Mouse (Mus musculus): ENCODE measurements at regions not wholly inside any gene's neighbourhood (a gene's known extent, or its start where the extent isn't known, plus 50 kb on each side); places are given as distances from the start of the nearest gene placed in this dataset.

DNA sequence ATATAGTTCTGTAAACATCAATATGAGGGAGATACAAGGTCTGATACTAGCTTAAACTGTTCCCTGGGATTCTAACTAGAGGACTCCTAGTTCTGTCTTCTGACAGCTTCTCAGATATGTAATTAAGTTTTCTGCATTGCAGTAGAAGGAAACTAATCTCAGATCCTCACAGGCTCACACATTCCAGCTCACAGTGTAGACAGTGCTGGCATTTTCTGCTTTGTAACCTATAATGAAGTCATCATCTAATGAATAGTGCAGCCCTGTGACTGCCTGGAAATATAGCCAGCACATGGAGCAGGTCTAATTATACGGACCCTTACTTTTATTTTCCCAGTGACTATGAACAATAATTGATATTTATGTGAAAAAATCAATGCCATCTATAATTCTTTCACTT, 331.2 kb upstream of the Celf2 start:
- Histone ChIP-seq H3K4me3 (no peak overlapping the region), H3K9ac (no peak overlapping the region), H3K27me3 (no peaks in the 10 kb centered on the region), H3K36me3 (no peaks in the 10 kb centered on the region), H3K4me2 (no peak overlapping the region), H3K4me1 (replicated peaks) (no peaks in the 10 kb centered on the region), H3K9me3 (no peaks in the 10 kb centered on the region), H3K27ac (replicated peaks) (no peak overlapping the region)
- 61% methylated on average over 1 of the region's 1 CpGs for WGBS
- no peak for ATAC-seq (ENCODE audit: low FRiP score, low read depth)

GRCm38 (mm10) chr2:7837877-7838276, 328.5 kb upstream of the Celf2 start:
- ATAC-seq (ENCODE audit: low FRiP score, low read depth), result no peak

GRCm38 (mm10) chr2:7831239-7831638, 321.9 kb upstream of the Celf2 start:
- 78% methylated on average over 4 of the region's 4 CpGs for WGBS

More at GRCm38 (mm10) chr2:7837877-7838276, 328.5 kb upstream of the Celf2 start:
- Histone ChIP-seq H3K4me3 (no peak overlapping the region), H3K4me2 (no peak overlapping the region), H3K27me3 (no peaks in the 10 kb centered on the region), H3K27ac (replicated peaks) (no peak overlapping the region), H3K9me3 (no peaks in the 10 kb centered on the region), H3K4me1 (replicated peaks) (no peaks in the 10 kb centered on the region), H3K9ac (no peak overlapping the region), H3K36me3 (no peaks in the 10 kb centered on the region)
- WGBS, result 43% methylated on average over 3 of the region's 3 CpGs

DNA sequence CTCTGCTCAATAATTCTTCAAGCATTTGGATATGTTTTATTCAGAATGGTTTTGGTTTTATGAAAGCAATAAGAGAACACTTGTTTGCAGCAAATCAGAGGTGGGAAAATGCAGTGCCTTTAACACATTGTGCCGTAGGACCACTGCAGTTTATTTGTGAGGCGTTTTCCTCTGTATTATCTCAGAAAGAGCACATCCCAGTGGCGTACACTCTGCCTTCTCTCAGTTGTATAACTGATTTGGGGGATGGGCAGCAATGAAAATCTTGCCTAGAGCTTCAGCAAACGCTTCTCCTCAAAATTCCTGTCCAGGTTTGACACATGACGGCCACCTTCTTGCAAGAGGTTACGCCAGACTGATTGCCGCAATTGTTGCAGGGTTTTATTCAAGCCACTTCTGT, 316.9 kb upstream of the Celf2 start:
- no peak for ATAC-seq (ENCODE audit: low FRiP score, low read depth)
- Histone ChIP-seq H3K4me1 (replicated peaks) (no peaks in the 10 kb centered on the region), H3K36me3 (no peaks in the 10 kb centered on the region), H3K27ac (replicated peaks) (no peak overlapping the region), H3K9me3 (no peaks in the 10 kb centered on the region), H3K9ac (no peak overlapping the region), H3K4me2 (no peak overlapping the region), H3K4me3 (no peak overlapping the region), H3K27me3 (no peaks in the 10 kb centered on the region)
- 58% methylated on average over 7 of the region's 7 CpGs for WGBS

More at GRCm38 (mm10) chr2:7831239-7831638, 321.9 kb upstream of the Celf2 start:
- H3K27ac ChIP-seq (replicated peaks), result no peak overlapping the region
- no peaks in the 10 kb centered on the region for H3K36me3 ChIP-seq
- H3K4me2 ChIP-seq, result no peak overlapping the region
- no peaks in the 10 kb centered on the region for H3K27me3 ChIP-seq
- H3K9me3 ChIP-seq, result no peaks in the 10 kb centered on the region
- H3K4me1 ChIP-seq (replicated peaks), result no peaks in the 10 kb centered on the region
- H3K9ac ChIP-seq, result no peak overlapping the region
- ATAC-seq (ENCODE audit: low FRiP score, low read depth), result no peak
- H3K4me3 ChIP-seq, result no peak overlapping the region

DNA sequence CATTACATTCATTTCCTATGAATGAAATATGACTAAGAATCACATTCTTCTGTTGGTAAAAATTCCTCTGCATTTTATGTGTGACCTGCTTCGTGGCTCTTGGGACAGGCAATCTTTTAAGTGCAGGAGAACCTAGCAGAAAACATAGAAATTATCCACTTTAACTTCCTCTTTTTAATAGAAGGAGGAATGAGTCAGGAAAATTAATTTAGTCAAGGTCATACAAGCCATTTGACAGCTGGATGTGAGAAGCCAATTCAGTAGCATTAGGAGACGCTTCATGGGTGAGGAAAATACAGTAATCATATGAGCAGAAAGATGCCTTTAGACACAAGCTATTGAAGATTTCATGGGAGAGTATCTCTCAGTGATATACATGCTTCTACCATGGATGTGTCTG, 287.1 kb upstream of the Celf2 start:
- Histone ChIP-seq H3K4me1 (replicated peaks) (no peaks in the 10 kb centered on the region), H3K4me3 (no peak overlapping the region), H3K9ac (no peak overlapping the region), H3K36me3 (no peaks in the 10 kb centered on the region), H3K27ac (replicated peaks) (no peak overlapping the region), H3K27me3 (no peaks in the 10 kb centered on the region), H3K9me3 (no peaks in the 10 kb centered on the region), H3K4me2 (no peak overlapping the region)
- no peak for ATAC-seq (ENCODE audit: low FRiP score, low read depth)
- WGBS, result 78% methylated on average over 2 of the region's 2 CpGs

- Histone ChIP-seq H3K27me3 (no peaks in the 10 kb centered on the region), H3K9ac (no peak overlapping the region), H3K9me3 (no peaks in the 10 kb centered on the region), H3K36me3 (no peaks in the 10 kb centered on the region), H3K27ac (replicated peaks) (no peak overlapping the region), H3K4me1 (replicated peaks) (no peaks in the 10 kb centered on the region), H3K4me2 (no peak overlapping the region), H3K4me3 (no peak overlapping the region)
- ATAC-seq (ENCODE audit: low FRiP score, low read depth), result no peak
- 82% methylated on average over 2 of the region's 2 CpGs for WGBS
These were observed 283.2 kb upstream of the Celf2 start for GRCm38 (mm10) chr2:7792456-7793145.

- no peak for ATAC-seq (ENCODE audit: low FRiP score, low read depth)
- 49% methylated on average over 2 of the region's 2 CpGs for WGBS
These were observed 269.2 kb upstream of the Celf2 start for GRCm38 (mm10) chr2:7778610-7779009.

DNA sequence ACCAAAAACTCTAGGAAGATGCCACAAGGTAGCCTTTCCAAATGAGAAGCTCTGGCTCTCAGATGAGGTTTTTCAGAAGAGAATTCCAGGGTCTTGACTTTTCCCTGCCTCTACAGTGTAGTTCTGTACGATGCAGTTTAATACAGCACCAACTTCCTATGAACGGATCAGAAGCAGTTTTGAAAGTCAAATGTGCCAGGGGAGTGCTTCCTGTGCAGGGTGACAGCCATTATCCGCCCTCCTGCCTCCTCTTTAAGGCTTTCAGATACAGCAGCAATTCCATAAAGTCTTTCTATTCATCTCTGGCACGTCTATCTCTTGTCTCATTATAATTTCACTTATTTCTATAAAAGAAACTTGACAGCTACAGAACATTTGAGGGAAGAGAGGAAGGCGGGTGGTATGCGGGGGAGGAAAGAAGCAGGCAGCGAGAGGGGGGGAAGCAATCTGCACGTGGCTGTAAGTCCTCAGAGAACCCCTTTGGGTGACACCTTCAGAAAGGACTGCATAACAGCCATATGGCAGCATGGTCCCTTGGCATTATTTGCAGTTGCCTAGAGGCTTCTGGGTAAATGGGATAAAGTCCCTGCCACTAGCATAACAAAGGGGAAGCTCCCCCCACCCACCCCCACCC, 224.9 kb upstream of the Celf2 start:
- ATAC-seq (ENCODE audit: low FRiP score, low read depth), result 0 out of 2 replicates have a peak, but pooled peaks have one; percentile 38
- WGBS, result 33% methylated on average over 8 of the region's 8 CpGs
- no peaks in the 10 kb centered on the region; the same call in 1 of the 2 replicates for H3K4me1 ChIP-seq (replicated peaks)

More at GRCm38 (mm10) chr2:7778610-7779009, 269.2 kb upstream of the Celf2 start:
- Histone ChIP-seq H3K36me3 (no peaks in the 10 kb centered on the region), H3K27me3 (no peaks in the 10 kb centered on the region), H3K4me2 (no peak overlapping the region), H3K27ac (replicated peaks) (no peak overlapping the region), H3K9ac (no peak overlapping the region), H3K9me3 (no peaks in the 10 kb centered on the region), H3K4me3 (no peak overlapping the region), H3K4me1 (replicated peaks) (no peaks in the 10 kb centered on the region)

DNA sequence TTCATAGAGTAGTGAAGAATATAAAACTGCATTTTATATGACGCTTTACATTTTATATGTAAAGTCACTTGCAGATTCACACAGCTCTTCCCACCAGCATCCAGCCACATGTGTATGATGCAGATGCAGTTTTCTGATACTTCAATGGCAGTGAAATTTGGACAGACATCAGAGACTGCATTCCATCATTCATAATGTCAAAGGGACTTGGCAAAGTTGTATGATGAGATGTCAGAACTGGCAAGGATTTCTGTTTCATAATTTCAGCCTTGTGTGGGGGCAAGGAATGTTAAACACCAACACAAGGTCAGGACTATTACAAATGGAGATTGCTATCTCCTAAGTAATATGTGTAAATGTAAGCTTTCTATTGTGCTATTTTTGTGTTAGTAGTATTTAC, 221.6 kb upstream of the Celf2 start:
- Histone ChIP-seq H3K4me3 (no peak overlapping the region), H3K4me2 (no peak overlapping the region), H3K9me3 (no peaks in the 10 kb centered on the region), H3K27me3 (no peaks in the 10 kb centered on the region), H3K27ac (replicated peaks) (no peak overlapping the region), H3K4me1 (replicated peaks) (no peaks in the 10 kb centered on the region; the same call in 1 of the 2 replicates), H3K36me3 (no peaks in the 10 kb centered on the region), H3K9ac (no peak overlapping the region)
- WGBS, result 92% methylated on average over 1 of the region's 1 CpGs
- ATAC-seq (ENCODE audit: low FRiP score, low read depth), result no peak

More for the DNA sequence above, 224.9 kb upstream of the Celf2 start:
- H3K36me3 ChIP-seq, result no peaks in the 10 kb centered on the region
- no peak overlapping the region for H3K27ac ChIP-seq (replicated peaks)
- no peaks in the 10 kb centered on the region for H3K27me3 ChIP-seq
- H3K9ac ChIP-seq, result no peak overlapping the region
- no peak overlapping the region for H3K4me3 ChIP-seq
- H3K4me2 ChIP-seq, result no peak overlapping the region
- no peaks in the 10 kb centered on the region for H3K9me3 ChIP-seq

- Histone ChIP-seq H3K4me1 (replicated peaks) (no peaks in the 10 kb centered on the region), H3K9me3 (no peaks in the 10 kb centered on the region), H3K27me3 (no peaks in the 10 kb centered on the region), H3K36me3 (no peaks in the 10 kb centered on the region), H3K4me3 (no peak overlapping the region), H3K9ac (no peak overlapping the region), H3K4me2 (no peak overlapping the region), H3K27ac (replicated peaks) (no peak overlapping the region)
- ATAC-seq (ENCODE audit: low FRiP score, low read depth), result no peak
- 92% methylated on average over 10 of the region's 10 CpGs for WGBS
These were observed 213.0 kb upstream of the Celf2 start for GRCm38 (mm10) chr2:7722283-7722935.

- WGBS, result 83% methylated on average over 1 of the region's 1 CpGs
- H3K4me3 ChIP-seq, result no peak overlapping the region
- H3K27me3 ChIP-seq, result no peaks in the 10 kb centered on the region
- no peaks in the 10 kb centered on the region for H3K9me3 ChIP-seq
- H3K9ac ChIP-seq, result no peak overlapping the region
- no peak overlapping the region for H3K4me2 ChIP-seq
- no peak for ATAC-seq (ENCODE audit: low FRiP score, low read depth)
- H3K4me1 ChIP-seq (replicated peaks), result no peaks in the 10 kb centered on the region
- no peaks in the 10 kb centered on the region for H3K36me3 ChIP-seq
- no peak overlapping the region for H3K27ac ChIP-seq (replicated peaks)
These were observed 201.7 kb upstream of the Celf2 start for GRCm38 (mm10) chr2:7711046-7711445.

DNA sequence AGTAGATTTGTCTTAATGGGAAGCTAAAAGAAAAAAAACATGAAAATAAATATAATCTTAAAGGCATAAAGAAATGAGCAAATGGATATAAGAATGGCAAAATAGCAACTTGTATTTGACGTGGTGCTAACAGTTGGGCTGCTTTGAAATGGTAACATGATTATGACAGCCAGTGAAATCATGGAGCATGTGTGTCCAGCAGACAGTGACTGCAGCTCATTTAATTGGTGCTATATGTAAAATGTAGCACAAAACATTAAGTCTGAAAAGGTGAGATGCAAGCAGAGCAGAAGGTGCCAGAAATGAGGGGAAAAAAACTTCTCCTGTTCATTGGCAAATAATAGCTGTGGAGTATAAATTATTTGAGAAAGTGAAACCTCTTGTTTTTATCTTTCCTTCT, 201.1 kb upstream of the Celf2 start:
- WGBS, result 70% methylated on average over 1 of the region's 1 CpGs

More for the DNA sequence above, 201.1 kb upstream of the Celf2 start:
- no peak for ATAC-seq (ENCODE audit: low FRiP score, low read depth)
- H3K4me3 ChIP-seq, result no peak overlapping the region
- no peaks in the 10 kb centered on the region for H3K36me3 ChIP-seq
- no peaks in the 10 kb centered on the region for H3K4me1 ChIP-seq (replicated peaks)
- no peak overlapping the region for H3K27ac ChIP-seq (replicated peaks)
- H3K4me2 ChIP-seq, result no peak overlapping the region
- H3K9me3 ChIP-seq, result no peaks in the 10 kb centered on the region
- H3K9ac ChIP-seq, result no peak overlapping the region
- H3K27me3 ChIP-seq, result no peaks in the 10 kb centered on the region

All from hindbrain, embryonic 15.5 days (tissue).